Mouse (Mus musculus): ENCODE measurements around the gene Txnl4b. TPM values are rescaled to one million over a fixed set of nuclear protein-coding genes. Genes with fewer than 3 reads are reported as not detected.

The Txnl4b gene
- 26.9 and 27.1 TPM in 2 replicates for polyA plus RNA-seq (2016; fragmentation: Nextera tagmentation; extraction: Ambion mirVana)

- H3K9ac ChIP-seq (replicated peaks): peak within 1 kb of the TSS; percentile 89
- H3K36me3 ChIP-seq: peaks cover 34% of the 10 kb centered on the region
- H3K4me3 ChIP-seq: peak within 1 kb of the TSS; percentile 87
- ATAC-seq (ENCODE audit: low FRiP score, low read depth): peak; percentile 99
- H3K9me3 ChIP-seq: no peaks in the 10 kb centered on the region
- H3K27ac ChIP-seq (replicated peaks): peak within 1 kb of the TSS; percentile 90
- no peaks in the 10 kb centered on the region for H3K27me3 ChIP-seq
- H3K4me1 ChIP-seq: peaks cover 18% of the 10 kb centered on the region
- H3K4me2 ChIP-seq (replicated peaks): peak within 1 kb of the TSS; percentile 81
- WGBS: under 1% methylated on average over 52 of the region's 52 CpGs
Measured at GRCm38 (mm10) chr8:109565498-109566333, at the start of gene Txnl4b, which contains the start of gene Dhx38. Gene Txnl4b (plus strand): TSS chr8:109565892. Gene Dhx38 (minus strand): TSS chr8:109565861.

- Histone ChIP-seq H3K27me3 (no peaks in the 10 kb centered on the region), H3K4me2 (replicated peaks) (no peak overlapping the region), H3K4me3 (no peak overlapping the region), H3K9me3 (no peaks in the 10 kb centered on the region), H3K36me3 (no peaks in the 10 kb centered on the region), H3K4me1 (no peaks in the 10 kb centered on the region), H3K9ac (replicated peaks) (no peak overlapping the region), H3K27ac (replicated peaks) (no peak overlapping the region)
- ATAC-seq (ENCODE audit: low FRiP score, low read depth): no peak
- 68% methylated on average over 2 of the region's 2 CpGs for WGBS
Measured at GRCm38 (mm10) chr8:109524008-109524407, 41.7 kb upstream of the Txnl4b start.

GRCm38 (mm10) chr8:109535140-109535990 lies 30.3 kb upstream of the Txnl4b start:
- Histone ChIP-seq H3K4me3 (no peak overlapping the region), H3K9me3 (no peaks in the 10 kb centered on the region), H3K36me3 (no peaks in the 10 kb centered on the region), H3K4me1 (0 out of 2 replicates have a peak, but pooled peaks cover 4% of the 10 kb centered on the region), H3K27ac (replicated peaks) (no peak overlapping the region), H3K9ac (replicated peaks) (no peak overlapping the region), H3K27me3 (0 out of 2 replicates have a peak, but pooled peaks cover 2% of the 10 kb centered on the region), H3K4me2 (replicated peaks) (no peak overlapping the region)
- no peak for ATAC-seq (ENCODE audit: low FRiP score, low read depth)
- 89% methylated on average over 19 of the region's 19 CpGs for WGBS

GRCm38 (mm10) chr8:109536703-109537102 lies 29.0 kb upstream of the Txnl4b start:
- no peaks in the 10 kb centered on the region for H3K36me3 ChIP-seq
- no peak overlapping the region for H3K27ac ChIP-seq (replicated peaks)
- H3K27me3 ChIP-seq: 0 out of 2 replicates have a peak, but pooled peaks cover under 1% of the 10 kb centered on the region
- H3K9me3 ChIP-seq: no peaks in the 10 kb centered on the region
- 3% methylated on average over 5 of the region's 5 CpGs for WGBS
- no peak overlapping the region for H3K9ac ChIP-seq (replicated peaks)
- ATAC-seq (ENCODE audit: low FRiP score, low read depth): peak; percentile 72
- no peak overlapping the region for H3K4me3 ChIP-seq
- no peak overlapping the region for H3K4me2 ChIP-seq (replicated peaks)
- 0 out of 2 replicates have a peak, but pooled peaks cover 4% of the 10 kb centered on the region for H3K4me1 ChIP-seq

DNA sequence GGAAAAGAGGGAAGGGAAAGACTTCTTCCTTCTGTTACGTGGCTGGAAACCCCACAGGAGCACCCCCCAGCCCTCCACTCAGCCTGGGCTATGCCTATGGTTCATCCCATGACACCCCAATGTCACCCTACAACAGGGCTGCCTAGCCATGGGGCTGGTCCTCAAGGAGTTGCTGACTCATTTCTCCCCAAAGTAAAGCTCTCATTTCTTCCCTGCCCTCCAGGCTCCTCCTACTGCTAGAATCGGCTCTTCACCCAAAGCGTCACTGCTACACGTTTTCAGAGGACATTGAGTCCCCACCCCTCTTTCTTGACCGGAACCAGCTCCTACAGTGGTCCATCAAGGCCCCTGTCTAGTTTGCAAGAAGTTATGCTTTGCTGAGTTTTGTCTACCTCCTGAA lies 23.5 kb upstream of the Txnl4b start:
- WGBS: 65% methylated on average over 5 of the region's 5 CpGs
- H3K9me3 ChIP-seq: no peaks in the 10 kb centered on the region
- H3K27ac ChIP-seq (replicated peaks): no peak overlapping the region
- no peak overlapping the region for H3K9ac ChIP-seq (replicated peaks)
- no peak overlapping the region for H3K4me2 ChIP-seq (replicated peaks)
- no peak overlapping the region for H3K4me3 ChIP-seq
- H3K36me3 ChIP-seq: peaks cover 17% of the 10 kb centered on the region
- H3K4me1 ChIP-seq: no peaks in the 10 kb centered on the region
- no peaks in the 10 kb centered on the region for H3K27me3 ChIP-seq
- ATAC-seq (ENCODE audit: low FRiP score, low read depth): no peak

- WGBS: 81% methylated on average over 8 of the region's 8 CpGs
- peaks cover 25% of the 10 kb centered on the region for H3K36me3 ChIP-seq
Measured at GRCm38 (mm10) chr8:109542748-109543519, 22.8 kb upstream of the Txnl4b start.

GRCm38 (mm10) chr8:109544049-109544448 lies 21.6 kb upstream of the Txnl4b start:
- ATAC-seq (ENCODE audit: low FRiP score, low read depth): no peak
- H3K9me3 ChIP-seq: no peaks in the 10 kb centered on the region
- no peak overlapping the region for H3K27ac ChIP-seq (replicated peaks)
- no peak overlapping the region for H3K4me3 ChIP-seq
- 47% methylated on average over 3 of the region's 3 CpGs for WGBS
- H3K27me3 ChIP-seq: no peaks in the 10 kb centered on the region
- H3K4me2 ChIP-seq (replicated peaks): no peak overlapping the region
- H3K9ac ChIP-seq (replicated peaks): no peak overlapping the region
- H3K4me1 ChIP-seq: no peaks in the 10 kb centered on the region
- peaks cover 36% of the 10 kb centered on the region for H3K36me3 ChIP-seq

More at GRCm38 (mm10) chr8:109542748-109543519, 22.8 kb upstream of the Txnl4b start:
- ATAC-seq (ENCODE audit: low FRiP score, low read depth): no peak
- no peak overlapping the region for H3K4me2 ChIP-seq (replicated peaks)
- H3K27me3 ChIP-seq: no peaks in the 10 kb centered on the region
- H3K27ac ChIP-seq (replicated peaks): no peak overlapping the region
- H3K4me3 ChIP-seq: no peak overlapping the region
- no peaks in the 10 kb centered on the region for H3K4me1 ChIP-seq
- no peaks in the 10 kb centered on the region for H3K9me3 ChIP-seq
- H3K9ac ChIP-seq (replicated peaks): no peak overlapping the region

DNA sequence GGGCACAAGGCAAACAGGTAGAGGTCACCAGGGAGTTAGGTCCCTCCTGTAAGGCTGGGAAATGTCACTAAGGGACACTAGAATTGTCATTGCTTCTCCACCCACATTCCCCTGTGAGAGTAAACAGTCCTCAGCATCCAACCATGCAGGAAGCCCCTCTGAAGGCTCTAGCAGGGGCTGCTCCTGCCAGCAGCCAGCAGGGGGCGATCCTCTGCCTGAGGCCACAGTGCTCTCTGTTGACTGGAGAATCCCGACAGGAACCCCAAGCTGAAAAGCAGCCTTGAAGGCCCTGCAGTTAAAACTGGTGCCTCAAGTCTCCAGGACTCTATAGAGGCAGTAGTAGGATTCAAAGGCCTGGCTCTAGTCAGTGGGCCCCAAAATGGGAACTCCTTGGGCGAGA lies 14.0 kb upstream of the Txnl4b start:
- Histone ChIP-seq H3K9ac (replicated peaks) (no peak overlapping the region), H3K27ac (replicated peaks) (no peak overlapping the region), H3K9me3 (no peaks in the 10 kb centered on the region), H3K4me3 (no peak overlapping the region), H3K4me2 (replicated peaks) (no peak overlapping the region), H3K4me1 (no peaks in the 10 kb centered on the region), H3K36me3 (peaks cover 100% of the 10 kb centered on the region), H3K27me3 (no peaks in the 10 kb centered on the region)
- 47% methylated on average over 3 of the region's 3 CpGs for WGBS
- ATAC-seq (ENCODE audit: low FRiP score, low read depth): no peak

- Histone ChIP-seq H3K9me3 (no peaks in the 10 kb centered on the region), H3K4me2 (replicated peaks) (no peak overlapping the region; the same call in 1 of the 2 replicates), H3K27ac (replicated peaks) (no peak overlapping the region), H3K4me3 (no peak overlapping the region), H3K9ac (replicated peaks) (no peak overlapping the region), H3K36me3 (peaks cover 43% of the 10 kb centered on the region), H3K27me3 (no peaks in the 10 kb centered on the region), H3K4me1 (peaks cover 18% of the 10 kb centered on the region)
- no peak for ATAC-seq (ENCODE audit: low FRiP score, low read depth)
- WGBS: 84% methylated on average over 2 of the region's 2 CpGs
Measured at GRCm38 (mm10) chr8:109563881-109564280, 1.8 kb upstream of the Txnl4b start.

DNA sequence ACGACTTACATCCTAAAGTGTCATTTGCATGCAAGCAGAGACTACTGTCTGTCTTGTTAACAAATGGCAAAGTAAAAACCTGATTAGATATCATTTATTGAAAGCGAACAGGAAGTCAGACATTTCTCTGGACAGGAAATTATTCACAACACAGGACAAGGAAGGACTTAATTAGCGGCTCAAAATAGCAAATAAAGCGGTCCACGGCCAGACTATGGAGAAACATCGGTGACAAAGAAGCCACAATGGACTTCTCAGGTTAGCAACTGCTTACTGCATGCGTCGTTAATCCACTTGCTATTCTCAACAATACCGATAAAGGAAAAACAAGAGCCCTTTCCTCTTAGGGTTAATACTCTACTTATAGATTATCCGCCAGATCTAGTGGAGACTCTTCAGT lies 926 bp upstream of the Txnl4b start:
- Histone ChIP-seq H3K27ac (replicated peaks) (peak overlapping the region; percentile 90; the same call in 1 of the 2 replicates), H3K9ac (replicated peaks) (peak overlapping the region; percentile 89), H3K9me3 (no peaks in the 10 kb centered on the region), H3K27me3 (no peaks in the 10 kb centered on the region), H3K36me3 (peaks cover 34% of the 10 kb centered on the region), H3K4me1 (peaks cover 18% of the 10 kb centered on the region), H3K4me3 (peak overlapping the region; percentile 87), H3K4me2 (replicated peaks) (peak overlapping the region; percentile 81)
- 5% methylated on average over 10 of the region's 10 CpGs for WGBS
- ATAC-seq (ENCODE audit: low FRiP score, low read depth): no peak

DNA sequence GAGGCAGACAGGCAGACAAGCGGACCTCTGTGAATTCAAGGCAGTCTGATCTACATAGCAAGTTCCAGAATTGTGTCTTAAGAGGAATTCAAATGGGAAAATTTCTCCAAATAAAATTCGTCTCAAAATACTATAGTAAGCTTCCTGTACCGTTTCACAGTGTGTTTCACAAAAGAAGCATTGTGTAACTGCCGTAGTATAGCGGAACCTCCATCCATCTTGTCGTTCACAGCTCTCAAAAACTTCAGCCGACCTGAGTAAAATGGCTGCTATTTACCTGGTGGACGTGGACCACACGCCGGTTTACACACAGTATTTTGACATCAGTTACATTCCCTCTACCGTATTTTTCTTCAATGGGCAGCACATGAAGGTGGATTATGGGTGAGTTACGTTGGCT lies 5.4 kb downstream of the Txnl4b start:
- Histone ChIP-seq H3K27ac (replicated peaks) (no peak overlapping the region), H3K27me3 (no peaks in the 10 kb centered on the region), H3K9ac (replicated peaks) (no peak overlapping the region), H3K4me2 (replicated peaks) (no peak overlapping the region), H3K9me3 (no peaks in the 10 kb centered on the region), H3K36me3 (peaks cover 33% of the 10 kb centered on the region), H3K4me3 (no peak overlapping the region), H3K4me1 (peaks cover 8% of the 10 kb centered on the region)
- WGBS: 89% methylated on average over 12 of the region's 12 CpGs
- ATAC-seq (ENCODE audit: low FRiP score, low read depth): no peak

Measured in midbrain, embryonic 12.5 days (tissue).